Mouse (Mus musculus): Measurements from ENCODE around the gene Snapc4. TPM values are rescaled to one million over a fixed set of nuclear protein-coding genes. Genes with fewer than 3 reads are reported as not detected.

Gene Snapc4
- 18.8 and 20.6 TPM in 2 replicates for polyA plus RNA-seq (2012; rRNA removed)

GRCm38 (mm10) chr2:26380131-26380771, at the start of gene Snapc4:
Snapc4 (minus strand) TSS chr2:26380653.

DNA sequence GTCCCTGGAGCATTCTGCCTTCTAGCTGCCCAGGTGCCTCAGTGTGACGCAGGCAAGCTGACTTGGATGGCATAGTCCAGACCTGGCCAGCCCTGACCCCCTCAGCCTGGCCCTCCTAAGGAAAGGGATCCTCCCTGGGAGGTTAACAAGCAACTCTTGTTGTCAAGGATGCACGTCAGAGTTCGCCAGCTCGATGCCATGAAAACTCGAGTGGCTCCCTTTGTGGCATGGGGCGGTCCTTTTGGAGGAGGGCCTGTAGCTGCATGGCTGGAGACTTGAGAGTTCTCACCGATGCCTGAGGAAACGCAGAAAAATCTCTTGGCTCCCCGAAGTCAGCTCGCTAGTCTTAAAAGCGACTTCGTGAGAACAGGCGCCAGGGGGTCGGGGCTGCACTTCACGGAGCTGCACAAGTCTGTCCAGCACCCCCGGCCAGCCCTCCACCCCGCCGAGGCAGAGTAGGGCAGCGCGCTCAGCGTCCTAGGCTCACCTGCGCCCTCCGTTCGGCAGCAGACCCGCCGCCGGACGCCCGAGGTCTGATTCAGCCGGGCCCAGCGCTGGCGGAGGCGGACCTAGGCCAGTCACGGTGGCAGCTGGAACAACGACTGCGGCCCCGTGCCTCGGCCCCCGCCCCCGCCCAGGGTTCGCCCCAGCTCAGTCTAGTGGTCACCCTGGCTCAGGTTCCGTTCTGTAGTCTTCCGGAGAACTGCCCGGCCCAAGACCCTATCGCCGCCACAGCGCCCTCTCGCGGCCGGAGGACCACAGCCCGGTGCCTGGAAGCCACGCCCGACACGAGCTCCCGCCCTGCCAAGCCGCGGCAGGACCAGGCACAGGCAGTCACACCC, 28.3 kb upstream of the Snapc4 start, which contains the start of gene Inpp5e:
Gene Inpp5e, minus strand, starts transcription at position 689 of the 842 bp plus-strand sequence.

DNA sequence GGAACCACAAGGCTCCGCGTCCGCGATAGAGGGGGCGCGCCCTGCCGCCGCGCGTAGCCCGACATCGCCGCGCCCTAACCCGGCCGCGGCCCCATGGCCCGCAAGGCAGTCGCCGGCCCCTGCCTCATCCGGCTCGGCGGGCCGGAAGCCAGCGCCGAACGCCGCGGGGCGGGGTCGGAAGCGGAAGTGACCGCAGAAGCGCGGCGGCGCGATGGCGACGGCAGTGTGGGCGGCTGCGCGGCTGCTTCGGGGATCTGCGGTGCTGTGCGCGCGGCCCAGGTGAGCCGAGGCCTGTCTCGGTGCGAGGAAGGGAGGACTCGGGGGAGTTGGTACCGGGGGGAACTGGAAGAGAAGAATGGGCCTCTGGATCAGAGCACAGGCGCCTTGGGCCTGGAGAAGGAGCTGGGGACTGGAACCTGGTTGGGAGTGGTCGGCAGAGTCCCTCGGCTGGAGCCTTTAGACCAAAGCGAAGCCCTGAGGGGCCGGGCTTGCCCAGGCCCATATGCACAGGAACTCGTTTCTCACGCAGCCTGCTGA, 8.8 kb upstream of the Snapc4 start, which contains the start of the genes Entr1 and Pmpca:
Gene Entr1, minus strand, starts transcription at position 163 of the 537 bp plus-strand sequence.
Gene Pmpca, plus strand, starts transcription at position 186 of the 537 bp plus-strand sequence.

GRCm38 (mm10) chr2:26360772-26361171, 19.7 kb downstream of the Snapc4 start, which contains the start of gene Card9:
Card9 (minus strand) TSS chr2:26360918.

GRCm38 (mm10) chr2:26351358-26352290, 28.8 kb downstream of the Snapc4 start, which contains the start of gene Dnlz:
Dnlz (minus strand) TSS chr2:26352110.

GRCm38 (mm10) chr2:26315072-26315924, 65.2 kb downstream of the Snapc4 start, which contains the start of gene Gpsm1:
Gpsm1 (plus strand) TSS chr2:26315515.

Other genes with a start within 250 kb of the Snapc4 start
- gene Lhx3, start 172.4 kb downstream of the Snapc4 start, polyA plus RNA-seq (2012; rRNA removed), result 0.11 and 0.25 TPM in 2 replicates
- gene Qsox2, start 143.1 kb downstream of the Snapc4 start, polyA plus RNA-seq (2012; rRNA removed), result 7.0 and 9.2 TPM in 2 replicates
- gene Ccdc187, start 86.1 kb downstream of the Snapc4 start, polyA plus RNA-seq (2012; rRNA removed), result 0.48 and 0.97 TPM in 2 replicates
- 11.7 and 17.3 TPM in 2 replicates for gene Gpsm1, start 65.1 kb downstream of the Snapc4 start, polyA plus RNA-seq (2012; rRNA removed)
- gene Dnlz, start 28.5 kb downstream of the Snapc4 start, polyA plus RNA-seq (2012; rRNA removed), result 15.0 and 20.4 TPM in 2 replicates
- gene Card9, start 19.7 kb downstream of the Snapc4 start, polyA plus RNA-seq (2012; rRNA removed), result 2.2 and 3.2 TPM in 2 replicates
- 29.6 and 29.9 TPM in 2 replicates for gene Entr1, start 8.7 kb upstream of the Snapc4 start, polyA plus RNA-seq (2012; rRNA removed)
- 11.5 and 16.4 TPM in 2 replicates for gene Pmpca, start 8.7 kb upstream of the Snapc4 start, polyA plus RNA-seq (2012; rRNA removed)
- 7.3 and 11.0 TPM in 2 replicates for gene Inpp5e, start 28.6 kb upstream of the Snapc4 start, polyA plus RNA-seq (2012; rRNA removed)
- gene Sec16a, start 64.6 kb upstream of the Snapc4 start, polyA plus RNA-seq (2012; rRNA removed), result 37.5 and 46.3 TPM in 2 replicates
- gene Notch1, start 136.0 kb upstream of the Snapc4 start, polyA plus RNA-seq (2012; rRNA removed), result 10.8 and 17.6 TPM in 2 replicates
- gene Egfl7, start 199.4 kb upstream of the Snapc4 start, polyA plus RNA-seq (2012; rRNA removed), result 132 and 149 TPM in 2 replicates
- gene Gm20532, start 206.0 kb upstream of the Snapc4 start, polyA plus RNA-seq (2012; rRNA removed), result not detected in 2 replicates
- 99.1 and 128 TPM in 2 replicates for gene Agpat2, start 223.8 kb upstream of the Snapc4 start, polyA plus RNA-seq (2012; rRNA removed)
- 8.1 and 11.9 TPM in 2 replicates for gene Fam69b, start 247.8 kb upstream of the Snapc4 start, polyA plus RNA-seq (2012; rRNA removed)